Mouse (Mus musculus) lung, embryonic 15.5 days (tissue): ENCODE data around the gene Pdia6. TPM values are rescaled to one million over a fixed set of nuclear protein-coding genes. Genes with fewer than 3 reads are reported as not detected.
A peak's percentile ranks its signal among the peaks of the same experiment; 100 is the strongest.

ENCODE experiments used
- ATAC-seq: fragments of 200-750 bp; cut with Nextera tagmentation; 2 replicates; pipeline ENCODE4 v1.8.0; 2017; ENCODE audit warnings: moderate number of reproducible peaks, borderline replicate concordance; ENCODE audit not compliant: low FRiP score, low TSS enrichment; ENCODE audit errors: extremely low read depth
- H3K27ac ChIP-seq: fragments of 300-500 bp; sonication (generic); 2 replicates; pipeline ENCODE4 v1.5.1; 2015; ENCODE audit warnings: moderate library complexity, mild to moderate bottlenecking, inconsistent platforms
- H3K27me3 ChIP-seq: fragments of 300-500 bp; sonication (generic); 2 replicates; pipeline ENCODE4 v1.6.1; 2015; ENCODE audit warnings: inconsistent platforms
- H3K36me3 ChIP-seq: fragments of 300-500 bp; sonication (generic); 2 replicates; pipeline ENCODE4 v1.6.1; 2015; ENCODE audit warnings: inconsistent platforms
- H3K4me1 ChIP-seq: fragments of 300-500 bp; sonication (generic); 2 replicates; pipeline ENCODE4 v1.6.1; 2015; ENCODE audit warnings: inconsistent platforms
- H3K4me2 ChIP-seq: fragments of 300-500 bp; sonication (generic); 2 replicates; pipeline ENCODE4 v1.6.1; 2015; ENCODE audit warnings: inconsistent platforms, mild to moderate bottlenecking, moderate library complexity
- H3K4me3 ChIP-seq: fragments of 300-500 bp; sonication (generic); 2 replicates; pipeline ENCODE4 v1.5.1; 2015; ENCODE audit warnings: mild to moderate bottlenecking, inconsistent platforms
- H3K9ac ChIP-seq: fragments of 300-500 bp; sonication (generic); 2 replicates; pipeline ENCODE4 v1.6.1; 2015; ENCODE audit warnings: inconsistent platforms
- H3K9me3 ChIP-seq: fragments of 300-500 bp; sonication (generic); 2 replicates; pipeline ENCODE4 v1.6.1; 2016; ENCODE audit warnings: inconsistent platforms
- WGBS: fragments of 180-500 bp; shearing (Covaris S2); methylation state at CpG from one replicate; pipeline ENCODE4 v1.1.7; 2015; 5-methylcytosine and 5-hydroxymethylcytosine counted together
- polyA plus RNA-seq: library from polyadenylated mRNA; unstranded; fragments of >200 nt; fragmentation: Nextera tagmentation; extraction: Ambion mirVana; gene quantifications from 2 replicates; pipeline ENCODE4 v1.2.1, GENCODE M21; 2015

Pdia6 gene
- 718 and 737 TPM in 2 replicates for polyA plus RNA-seq

DNA sequence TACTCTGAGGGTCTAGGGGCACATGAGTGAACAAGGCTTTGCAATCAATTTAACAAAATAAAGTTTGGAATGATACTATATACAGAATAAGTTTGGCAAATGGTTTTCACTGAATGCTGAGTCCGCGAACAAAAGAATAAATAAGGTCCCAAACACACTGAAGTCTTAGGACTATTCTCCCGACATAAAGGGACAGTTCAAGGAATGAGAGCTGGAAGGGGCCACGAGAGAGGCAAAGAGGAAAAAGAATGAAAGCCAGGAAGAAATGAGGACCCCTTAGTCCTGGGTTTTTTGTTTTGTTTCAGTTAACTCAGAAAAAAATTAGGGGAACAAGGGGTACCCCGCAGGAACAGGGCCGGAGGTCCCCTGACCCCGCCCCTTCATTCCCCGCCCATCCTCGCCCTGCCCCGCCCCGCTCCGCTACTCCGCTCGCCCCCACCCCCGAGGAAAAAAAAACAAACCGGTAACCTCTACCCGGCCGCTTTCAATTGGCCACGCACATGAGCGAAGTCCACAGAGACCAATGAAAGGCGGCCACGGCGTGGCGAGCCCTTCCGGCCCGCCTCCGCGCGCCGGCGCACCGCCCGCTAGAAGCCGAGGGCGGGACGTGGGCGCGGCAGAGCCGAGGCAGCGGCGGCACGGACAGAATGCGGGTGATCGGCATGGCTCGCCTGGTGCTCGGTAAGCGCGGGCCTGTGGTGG, at the start of gene Pdia6:
Gene Pdia6, plus strand, starts transcription at position 575 of the 702 bp plus-strand sequence.
- Histone ChIP-seq H3K36me3 (peaks cover 17% of the 10 kb centered on the region), H3K27ac (peak within 1 kb of the TSS; percentile 72), H3K27me3 (no peaks in the 10 kb centered on the region), H3K4me1 (peaks cover 28% of the 10 kb centered on the region), H3K4me2 (peak within 1 kb of the TSS; percentile 73), H3K4me3 (peak within 1 kb of the TSS; percentile 94), H3K9ac (peak within 1 kb of the TSS; percentile 98), H3K9me3 (no peaks in the 10 kb centered on the region)
- ATAC-seq = peak; percentile 99
- WGBS = 1% methylated on average over 48 of the region's 48 CpGs

DNA sequence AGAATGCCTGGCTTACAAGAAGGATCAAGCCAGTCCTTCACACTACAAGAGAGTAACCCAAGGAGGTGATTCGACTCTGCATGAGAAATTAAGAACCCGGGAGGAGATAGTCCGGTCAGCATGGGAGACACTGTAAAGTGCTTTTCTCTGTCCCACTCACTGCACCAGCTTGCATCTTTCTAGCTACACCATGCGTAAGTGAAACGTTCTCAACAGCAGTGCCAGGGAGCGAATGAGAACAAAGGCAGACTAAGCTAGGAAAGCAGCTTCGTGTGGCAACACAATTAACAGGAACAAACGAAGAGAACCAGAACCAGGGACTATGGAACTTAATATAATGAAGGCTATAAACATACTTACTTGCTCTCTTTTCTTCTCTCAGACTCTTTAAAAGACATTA, 48.0 kb upstream of the Pdia6 start:
- Histone ChIP-seq H3K27ac (no peak overlapping the region), H3K4me3 (no peak overlapping the region), H3K27me3 (no peaks in the 10 kb centered on the region), H3K36me3 (no peaks in the 10 kb centered on the region), H3K9ac (no peak overlapping the region), H3K4me2 (no peak overlapping the region), H3K9me3 (no peaks in the 10 kb centered on the region), H3K4me1 (no peaks in the 10 kb centered on the region)
- WGBS = 51% methylated on average over 8 of the region's 8 CpGs
- no peak for ATAC-seq

DNA sequence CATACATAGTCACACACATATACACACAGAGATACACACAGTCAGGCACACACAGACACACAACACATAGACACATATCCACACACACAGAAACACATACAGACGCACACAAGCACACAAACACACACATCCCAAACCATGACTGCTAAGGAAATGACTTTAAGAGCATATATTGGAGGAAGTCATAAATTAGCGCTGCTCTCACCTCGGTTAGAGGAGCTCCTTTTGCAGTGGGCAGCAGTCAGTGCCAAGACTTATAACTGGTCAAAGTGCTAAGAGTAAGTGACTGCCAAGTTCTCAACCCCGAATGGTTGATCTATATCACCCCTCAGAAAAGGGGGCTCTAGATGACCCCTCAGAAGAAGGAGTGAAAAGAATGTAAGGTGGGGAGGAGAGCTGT, 47.2 kb upstream of the Pdia6 start:
- WGBS = 54% methylated on average over 4 of the region's 4 CpGs
- H3K27ac ChIP-seq = no peak overlapping the region
- no peak overlapping the region for H3K9ac ChIP-seq
- H3K4me3 ChIP-seq = no peak overlapping the region
- ATAC-seq = no peak
- H3K27me3 ChIP-seq = no peaks in the 10 kb centered on the region
- H3K36me3 ChIP-seq = no peaks in the 10 kb centered on the region
- H3K9me3 ChIP-seq = no peaks in the 10 kb centered on the region
- no peaks in the 10 kb centered on the region for H3K4me1 ChIP-seq
- no peak overlapping the region for H3K4me2 ChIP-seq

DNA sequence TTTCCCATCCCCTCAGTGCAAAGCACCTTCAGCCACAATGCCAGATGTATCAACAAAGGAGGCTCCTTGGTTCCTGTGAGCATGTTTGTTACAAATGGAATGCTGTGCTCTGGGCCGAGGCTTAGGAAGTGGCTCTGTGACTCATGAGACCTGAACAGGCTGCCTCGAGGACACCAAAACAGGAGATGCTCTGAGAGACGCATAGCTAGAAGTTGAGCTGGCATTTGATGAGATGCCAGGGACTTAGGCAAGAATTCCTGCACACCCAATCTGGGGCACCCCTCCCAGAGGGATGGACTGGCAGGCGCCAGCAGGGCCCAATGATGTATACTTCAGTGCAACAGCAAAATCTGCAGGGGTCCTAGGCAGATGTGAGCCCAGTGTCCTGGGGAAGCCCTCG, 45.7 kb upstream of the Pdia6 start:
- no peak overlapping the region for H3K4me2 ChIP-seq
- H3K4me1 ChIP-seq = no peaks in the 10 kb centered on the region
- no peaks in the 10 kb centered on the region for H3K36me3 ChIP-seq
- H3K27ac ChIP-seq = no peak overlapping the region
- H3K9ac ChIP-seq = no peak overlapping the region
- no peak overlapping the region for H3K4me3 ChIP-seq
- 56% methylated on average over 5 of the region's 5 CpGs for WGBS
- H3K27me3 ChIP-seq = no peaks in the 10 kb centered on the region
- H3K9me3 ChIP-seq = no peaks in the 10 kb centered on the region
- no peak for ATAC-seq

DNA sequence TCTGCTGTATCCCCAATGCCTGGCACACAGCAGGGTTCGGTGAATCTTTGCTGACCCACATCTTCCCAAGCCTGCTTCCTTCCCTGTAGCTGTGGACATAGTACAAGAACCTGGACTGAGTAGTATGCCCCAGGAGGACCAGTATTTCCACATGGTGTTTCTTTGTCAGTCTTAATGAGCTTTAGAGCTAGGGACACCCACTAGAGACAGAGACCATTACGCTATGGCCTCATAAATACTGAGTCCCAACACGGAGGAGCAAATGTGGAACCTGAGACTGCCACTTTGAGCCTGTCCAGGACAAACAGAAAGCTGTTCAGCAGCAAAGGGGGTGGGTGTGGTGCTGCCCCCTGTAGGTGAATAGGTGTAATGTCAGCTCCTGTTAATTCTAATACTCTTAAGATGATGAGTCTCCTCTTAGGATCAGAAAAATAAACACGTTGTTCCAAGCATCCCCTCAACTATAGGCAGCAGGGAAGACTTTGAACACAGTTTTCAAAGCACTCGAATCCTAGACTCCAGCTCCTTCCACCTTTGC, 44.4 kb upstream of the Pdia6 start:
- no peaks in the 10 kb centered on the region for H3K4me1 ChIP-seq
- no peak; the same call in 1 of the 2 replicates for ATAC-seq
- no peak overlapping the region for H3K9ac ChIP-seq
- H3K36me3 ChIP-seq = no peaks in the 10 kb centered on the region
- H3K4me2 ChIP-seq = no peak overlapping the region
- H3K27me3 ChIP-seq = no peaks in the 10 kb centered on the region
- no peak overlapping the region for H3K27ac ChIP-seq
- WGBS = 42% methylated on average over 5 of the region's 5 CpGs
- no peak overlapping the region for H3K4me3 ChIP-seq
- no peaks in the 10 kb centered on the region for H3K9me3 ChIP-seq

DNA sequence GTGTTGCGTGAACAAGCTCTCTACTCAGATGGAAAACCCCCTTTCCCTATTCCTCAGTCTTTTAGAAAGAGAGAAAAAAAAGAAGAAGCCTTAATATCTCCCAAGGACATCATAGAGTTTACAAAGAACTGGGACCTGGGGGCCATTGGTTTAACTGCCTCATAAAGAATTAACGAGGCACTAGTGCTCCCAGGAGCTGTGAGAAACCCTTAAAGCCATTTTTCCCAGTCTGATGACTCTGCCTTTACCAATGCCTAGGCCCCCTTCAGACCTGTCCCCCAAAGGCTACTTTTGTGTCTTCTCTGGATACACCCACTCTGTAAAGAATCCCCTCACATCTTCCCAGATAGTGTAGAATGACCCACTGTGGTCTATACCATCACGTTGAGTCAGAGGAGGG, 43.3 kb upstream of the Pdia6 start:
- Histone ChIP-seq H3K4me1 (no peaks in the 10 kb centered on the region), H3K27me3 (no peaks in the 10 kb centered on the region), H3K27ac (no peak overlapping the region), H3K36me3 (no peaks in the 10 kb centered on the region), H3K9ac (no peak overlapping the region), H3K4me3 (no peak overlapping the region), H3K4me2 (no peak overlapping the region), H3K9me3 (no peaks in the 10 kb centered on the region)
- 73% methylated on average over 3 of the region's 3 CpGs for WGBS
- ATAC-seq = no peak

DNA sequence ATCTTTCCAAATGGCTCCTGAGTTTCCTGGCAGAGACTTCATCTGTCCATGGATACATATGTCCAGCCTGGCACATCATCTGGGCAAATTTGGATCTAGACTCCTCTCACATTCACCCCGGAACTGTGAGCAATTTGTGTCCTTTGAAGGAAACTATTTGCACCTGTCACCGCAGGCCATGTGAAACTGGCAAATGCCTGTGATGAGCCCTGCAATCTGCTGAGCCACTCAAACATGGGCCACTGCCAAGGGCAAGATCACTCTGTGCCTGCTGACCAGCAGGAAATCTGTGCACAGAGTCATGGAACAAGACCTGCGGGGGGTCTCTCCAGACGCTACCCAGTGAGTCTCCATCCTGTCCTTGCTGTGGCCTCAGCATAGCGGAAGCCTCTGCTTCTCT, 41.3 kb upstream of the Pdia6 start:
- Histone ChIP-seq H3K9me3 (no peaks in the 10 kb centered on the region), H3K4me1 (no peaks in the 10 kb centered on the region), H3K27ac (no peak overlapping the region), H3K4me2 (no peak overlapping the region), H3K36me3 (no peaks in the 10 kb centered on the region), H3K4me3 (no peak overlapping the region), H3K27me3 (no peaks in the 10 kb centered on the region), H3K9ac (no peak overlapping the region)
- ATAC-seq = no peak
- WGBS = 78% methylated on average over 5 of the region's 5 CpGs

DNA sequence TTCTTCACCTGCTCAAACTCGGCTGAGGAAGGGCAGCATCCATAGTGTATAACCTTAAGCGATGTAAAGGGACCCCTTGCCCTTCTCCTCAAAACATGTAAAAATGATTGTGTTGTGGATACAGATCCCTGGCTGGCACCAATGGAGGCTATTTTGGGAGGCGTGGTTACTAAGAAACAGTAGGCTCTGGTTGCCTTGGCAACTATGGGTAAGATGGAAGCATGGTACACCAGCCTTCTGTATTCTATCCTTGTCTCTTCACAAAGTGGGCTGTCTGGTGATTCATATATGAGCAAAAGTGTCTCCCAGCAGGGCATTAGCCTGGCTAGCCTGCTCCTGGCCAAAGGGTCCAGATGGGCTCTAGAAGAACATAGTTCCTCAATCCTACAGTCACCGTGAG, 38.4 kb upstream of the Pdia6 start:
- 82% methylated on average over 4 of the region's 4 CpGs for WGBS
- no peak for ATAC-seq
- H3K27ac ChIP-seq = no peak overlapping the region
- H3K27me3 ChIP-seq = no peaks in the 10 kb centered on the region
- H3K9me3 ChIP-seq = no peaks in the 10 kb centered on the region
- H3K9ac ChIP-seq = no peak overlapping the region
- H3K4me1 ChIP-seq = no peaks in the 10 kb centered on the region
- H3K4me2 ChIP-seq = no peak overlapping the region
- no peaks in the 10 kb centered on the region for H3K36me3 ChIP-seq
- H3K4me3 ChIP-seq = no peak overlapping the region

DNA sequence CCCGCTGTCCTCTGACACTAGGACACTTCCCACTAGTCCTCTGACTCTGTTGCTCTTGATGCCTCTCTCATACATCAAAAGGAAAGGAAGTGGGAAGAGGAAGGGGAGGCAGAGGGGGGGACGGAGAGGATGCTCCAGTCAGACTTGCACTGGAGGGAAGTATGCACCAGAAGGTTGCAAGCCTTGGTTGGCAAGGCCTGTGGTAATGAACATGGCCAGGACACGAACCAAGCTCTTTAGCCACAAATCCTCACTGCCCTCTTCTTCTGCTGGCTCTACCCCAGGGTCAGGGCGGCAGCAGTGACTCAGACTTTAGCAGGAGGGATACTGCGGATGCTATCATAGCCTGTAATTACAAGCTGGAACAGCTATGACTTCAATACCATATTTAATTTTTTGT, 35.8 kb upstream of the Pdia6 start:
- Histone ChIP-seq H3K36me3 (no peaks in the 10 kb centered on the region), H3K27ac (no peak overlapping the region), H3K27me3 (no peaks in the 10 kb centered on the region), H3K9ac (no peak overlapping the region), H3K4me3 (no peak overlapping the region), H3K4me1 (no peaks in the 10 kb centered on the region), H3K9me3 (no peaks in the 10 kb centered on the region), H3K4me2 (no peak overlapping the region)
- WGBS = 68% methylated on average over 5 of the region's 5 CpGs
- no peak for ATAC-seq

DNA sequence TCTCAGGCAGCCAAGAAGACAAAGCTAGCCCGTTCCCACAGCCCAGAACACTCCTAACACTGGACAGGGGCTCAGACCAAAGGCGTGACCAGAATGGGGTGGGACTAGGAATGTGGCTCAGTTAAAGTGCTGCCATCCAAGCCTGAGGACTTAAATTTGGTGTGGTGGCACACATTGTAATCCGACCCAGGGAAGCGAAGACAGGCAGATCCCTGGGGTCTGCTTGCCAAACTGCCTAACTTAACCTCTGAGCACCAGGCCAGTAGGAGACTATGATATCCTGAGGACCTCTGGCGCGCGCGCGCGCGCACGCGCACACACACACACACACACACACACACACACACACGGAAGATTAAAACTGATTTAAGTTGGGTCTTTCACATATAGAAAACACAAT, 34.8 kb upstream of the Pdia6 start:
- Histone ChIP-seq H3K4me1 (no peaks in the 10 kb centered on the region), H3K27me3 (no peaks in the 10 kb centered on the region), H3K4me2 (no peak overlapping the region), H3K4me3 (no peak overlapping the region), H3K9me3 (no peaks in the 10 kb centered on the region), H3K9ac (no peak overlapping the region), H3K36me3 (no peaks in the 10 kb centered on the region), H3K27ac (no peak overlapping the region)
- ATAC-seq = no peak
- WGBS = 82% methylated on average over 14 of the region's 14 CpGs

DNA sequence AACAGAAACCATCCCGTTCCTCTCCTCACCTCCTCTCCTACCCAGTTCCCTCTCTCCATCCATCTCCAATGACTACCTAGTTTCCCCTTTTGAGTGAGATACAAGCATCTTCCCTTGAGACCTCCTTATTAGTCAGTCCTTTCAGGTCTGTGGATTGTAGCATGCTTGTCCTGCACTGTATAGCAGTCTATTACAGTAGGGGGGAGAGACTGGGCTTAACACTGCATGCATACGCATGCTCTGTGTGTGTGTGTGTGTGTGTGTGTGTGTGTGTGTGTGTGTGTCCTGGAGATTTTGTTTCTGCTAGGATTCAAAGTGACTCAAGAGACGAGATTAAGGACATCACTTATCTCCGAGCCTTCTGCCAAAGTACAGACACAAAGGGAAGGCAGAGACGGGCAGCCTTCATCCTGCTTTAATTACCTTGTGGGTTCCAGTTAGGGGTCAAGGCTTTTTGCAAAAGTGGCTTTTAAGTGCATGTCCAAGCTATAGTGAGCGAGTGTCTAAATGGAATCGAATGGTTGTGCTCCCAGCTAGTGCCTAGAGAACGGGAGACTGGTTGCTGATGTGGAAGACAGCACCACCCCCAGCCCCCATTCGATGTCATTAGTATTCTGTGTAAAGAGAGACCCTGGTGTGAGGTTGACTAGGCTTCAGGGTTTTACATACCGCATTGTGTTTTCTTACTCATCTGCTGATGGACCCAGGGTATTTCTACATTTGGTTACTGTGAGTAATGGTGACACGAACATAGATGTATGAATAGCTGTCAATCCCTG, 30.6 kb upstream of the Pdia6 start:
- Histone ChIP-seq H3K4me2 (no peak overlapping the region), H3K27ac (no peak overlapping the region), H3K9ac (no peak overlapping the region), H3K4me1 (no peaks in the 10 kb centered on the region), H3K4me3 (no peak overlapping the region), H3K9me3 (no peaks in the 10 kb centered on the region), H3K36me3 (no peaks in the 10 kb centered on the region), H3K27me3 (no peaks in the 10 kb centered on the region)
- no peak for ATAC-seq
- 41% methylated on average over 11 of the region's 11 CpGs for WGBS
